Mouse (Mus musculus): ENCODE data around the gene Hip1r. TPM values are rescaled to one million over a fixed set of nuclear protein-coding genes. Genes with fewer than 3 reads are reported as not detected.

The Hip1r gene
- total RNA-seq, 2 experiments from 2014 or later = 68.3 to 74.2 TPM

- no peak for DNase-seq (ENCODE audit: extremely low spot score in 1 of 2, low spot score in 2 of 2)
- intact Hi-C loops (cut with DNase I) = no loop called here
- H3K4me3 ChIP-seq = no peak overlapping the region
- no peak for TF ChIP-seq CTCF (IDR thresholded peaks at IDR 0.05)
- peak overlapping the region; percentile 65 for H3K27ac ChIP-seq
Measured at GRCm38 (mm10) chr5:124021701-124022100, 48.3 kb downstream of the Hip1r start.

- intact Hi-C loops (cut with DNase I) = no loop called here
- Histone ChIP-seq H3K4me3 (no peak overlapping the region), H3K27ac (peak overlapping the region; percentile 65)
- peak in 1 of 2 experiments; percentile 18 for DNase-seq (ENCODE audit: extremely low spot score in 1 of 2, low spot score in 2 of 2)
- no peak for TF ChIP-seq CTCF (IDR thresholded peaks at IDR 0.05)
Measured at GRCm38 (mm10) chr5:124022365-124022764, 48.9 kb downstream of the Hip1r start.

GRCm38 (mm10) chr5:124024677-124025076 lies 51.2 kb downstream of the Hip1r start:
- TF ChIP-seq CTCF (IDR thresholded peaks at IDR 0.05) = no peak
- DNase-seq (ENCODE audit: extremely low spot score in 1 of 2, low spot score in 2 of 2) = no peak
- H3K4me3 ChIP-seq = no peak overlapping the region
- H3K27ac ChIP-seq = peak overlapping the region; percentile 67
- intact Hi-C loops (cut with DNase I) = no loop called here

GRCm38 (mm10) chr5:124025146-124025545 lies 51.7 kb downstream of the Hip1r start:
- intact Hi-C loops (cut with DNase I) = no loop called here
- DNase-seq (ENCODE audit: extremely low spot score in 1 of 2, low spot score in 2 of 2) = no peak
- no peak for TF ChIP-seq CTCF (IDR thresholded peaks at IDR 0.05)
- no peak overlapping the region for H3K4me3 ChIP-seq
- peak overlapping the region; percentile 67 for H3K27ac ChIP-seq

GRCm38 (mm10) chr5:124025587-124026441 lies 52.4 kb downstream of the Hip1r start:
- DNase-seq (ENCODE audit: extremely low spot score in 1 of 2, low spot score in 2 of 2) = no peak
- H3K27ac ChIP-seq = peak overlapping the region; percentile 67

GRCm38 (mm10) chr5:124026568-124026967 lies 53.1 kb downstream of the Hip1r start:
- no peak for TF ChIP-seq CTCF (IDR thresholded peaks at IDR 0.05)
- H3K4me3 ChIP-seq = no peak overlapping the region
- H3K27ac ChIP-seq = peak overlapping the region; percentile 67
- intact Hi-C loops (cut with DNase I) = no loop called here
- no peak for DNase-seq (ENCODE audit: extremely low spot score in 1 of 2, low spot score in 2 of 2)

More at GRCm38 (mm10) chr5:124025587-124026441, 52.4 kb downstream of the Hip1r start:
- intact Hi-C loops (cut with DNase I) = no loop called here
- H3K4me3 ChIP-seq = no peak overlapping the region
- TF ChIP-seq CTCF (IDR thresholded peaks at IDR 0.05) = no peak

GRCm38 (mm10) chr5:124027702-124028470 lies 54.5 kb downstream of the Hip1r start:
- no peak overlapping the region for H3K4me3 ChIP-seq
- H3K27ac ChIP-seq = 0 out of 2 replicates have a peak overlapping the region, but pooled peaks have one; percentile 28
- no peak for TF ChIP-seq CTCF (IDR thresholded peaks at IDR 0.05)
- DNase-seq (ENCODE audit: extremely low spot score in 1 of 2, low spot score in 2 of 2) = no peak
- intact Hi-C loops (cut with DNase I) = no loop called here

GRCm38 (mm10) chr5:124028680-124029079 lies 55.3 kb downstream of the Hip1r start:
- DNase-seq (ENCODE audit: extremely low spot score in 1 of 2, low spot score in 2 of 2) = no peak
- Histone ChIP-seq H3K27ac (no peak overlapping the region), H3K4me3 (peak overlapping the region; percentile 7; the same call in 1 of the 2 replicates)
- intact Hi-C loops (cut with DNase I) = no loop called here
- no peak for TF ChIP-seq CTCF (IDR thresholded peaks at IDR 0.05)

GRCm38 (mm10) chr5:124029220-124030035 lies 56.0 kb downstream of the Hip1r start:
- TF ChIP-seq CTCF (IDR thresholded peaks at IDR 0.05) = no peak
- no peak for DNase-seq (ENCODE audit: extremely low spot score in 1 of 2, low spot score in 2 of 2)
- peak overlapping the region; percentile 96; the same call in 1 of the 2 replicates for H3K27ac ChIP-seq
- intact Hi-C loops (cut with DNase I) = loop anchor here (2.0 kb wide), 1 partner anchor 23 kb away; no protein-coding TSS in a partner anchor
- peak overlapping the region; percentile 74 for H3K4me3 ChIP-seq

GRCm38 (mm10) chr5:124030386-124031067 lies 57.1 kb downstream of the Hip1r start:
- intact Hi-C loops (cut with DNase I) = loop anchor here (2.0 kb wide), 1 partner anchor 24 kb away; no protein-coding TSS in a partner anchor
- no peak for TF ChIP-seq CTCF (IDR thresholded peaks at IDR 0.05)
- peak overlapping the region; percentile 74 for H3K4me3 ChIP-seq
- peak overlapping the region; percentile 96 for H3K27ac ChIP-seq
- DNase-seq (ENCODE audit: extremely low spot score in 1 of 2, low spot score in 2 of 2) = no peak

All from left cerebral cortex, adult 2 months (tissue).